Mouse (Mus musculus): ENCODE measurements around the gene Fam19a3. TPM values are rescaled to one million over a fixed set of nuclear protein-coding genes. Genes with fewer than 3 reads are reported as not detected.

Fam19a3 gene
- polyA plus RNA-seq, 1 experiment = 9.1 TPM

- H3K27me3 ChIP-seq (ENCODE audit: control insufficient read depth, insufficient read depth, low read length) = peaks cover 2% of the 10 kb centered on the region
- H3K36me3 ChIP-seq (ENCODE audit: control insufficient read depth, insufficient read depth, low read length) = no peaks in the 10 kb centered on the region
- no peak overlapping the region for H3K27ac ChIP-seq (ENCODE audit: control insufficient read depth, insufficient read depth, low read depth, low read length)
- TF ChIP-seq CTCF (IDR thresholded peaks at IDR 0.05; ENCODE audit: control insufficient read depth, insufficient read depth, insufficient replicate concordance, low read depth, low read length) = no peak
- TF ChIP-seq POLR2A (IDR thresholded peaks at IDR 0.05; ENCODE audit: control insufficient read depth, low read depth, low read length) = no peak
- H3K4me1 ChIP-seq (ENCODE audit: control insufficient read depth, insufficient read depth, low read length) = peaks cover 30% of the 10 kb centered on the region
- no peak overlapping the region for H3K4me3 ChIP-seq (ENCODE audit: control insufficient read depth, low read depth, low read length)
Observed at GRCm38 (mm10) chr3:104785284-104785683, 3.6 kb upstream of the Fam19a3 start.

GRCm38 (mm10) chr3:104783971-104784500 is 2.4 kb upstream of the Fam19a3 start:
- Histone ChIP-seq H3K4me1 (ENCODE audit: control insufficient read depth, insufficient read depth, low read length) (peaks cover 19% of the 10 kb centered on the region), H3K36me3 (ENCODE audit: control insufficient read depth, insufficient read depth, low read length) (no peaks in the 10 kb centered on the region), H3K27ac (ENCODE audit: control insufficient read depth, insufficient read depth, low read depth, low read length) (no peak overlapping the region), H3K4me3 (ENCODE audit: control insufficient read depth, low read depth, low read length) (no peak overlapping the region; the same call in 1 of the 2 replicates), H3K27me3 (ENCODE audit: control insufficient read depth, insufficient read depth, low read length) (no peaks in the 10 kb centered on the region; the same call in 1 of the 2 replicates)
- TF ChIP-seq CTCF (IDR thresholded peaks at IDR 0.05; ENCODE audit: control insufficient read depth, insufficient read depth, insufficient replicate concordance, low read depth, low read length) (no peak), POLR2A (IDR thresholded peaks at IDR 0.05; ENCODE audit: control insufficient read depth, low read depth, low read length) (no peak)

GRCm38 (mm10) chr3:104782061-104782681 is 531 bp upstream of the Fam19a3 start:
- peak overlapping the region; percentile 89 for H3K4me3 ChIP-seq (ENCODE audit: control insufficient read depth, low read depth, low read length)
- TF ChIP-seq POLR2A (IDR thresholded peaks at IDR 0.05; ENCODE audit: control insufficient read depth, low read depth, low read length) (no peak), CTCF (IDR thresholded peaks at IDR 0.05; ENCODE audit: control insufficient read depth, insufficient read depth, insufficient replicate concordance, low read depth, low read length) (no peak)
- no peaks in the 10 kb centered on the region for H3K36me3 ChIP-seq (ENCODE audit: control insufficient read depth, insufficient read depth, low read length)
- no peak overlapping the region for H3K27ac ChIP-seq (ENCODE audit: control insufficient read depth, insufficient read depth, low read depth, low read length)
- H3K4me1 ChIP-seq (ENCODE audit: control insufficient read depth, insufficient read depth, low read length) = peaks cover 14% of the 10 kb centered on the region
- H3K27me3 ChIP-seq (ENCODE audit: control insufficient read depth, insufficient read depth, low read length) = no peaks in the 10 kb centered on the region; the same call in 1 of the 2 replicates

- Histone ChIP-seq H3K4me1 (ENCODE audit: control insufficient read depth, insufficient read depth, low read length) (peaks cover 18% of the 10 kb centered on the region), H3K27me3 (ENCODE audit: control insufficient read depth, insufficient read depth, low read length) (no peaks in the 10 kb centered on the region; the same call in 1 of the 2 replicates), H3K4me3 (ENCODE audit: control insufficient read depth, low read depth, low read length) (peak within 1 kb of the TSS; percentile 89), H3K27ac (ENCODE audit: control insufficient read depth, insufficient read depth, low read depth, low read length) (no peak within 1 kb of the TSS), H3K36me3 (ENCODE audit: control insufficient read depth, insufficient read depth, low read length) (no peaks in the 10 kb centered on the region)
- peak; percentile 22 for TF ChIP-seq POLR2A (IDR thresholded peaks at IDR 0.05; ENCODE audit: control insufficient read depth, low read depth, low read length)
- no peak for TF ChIP-seq CTCF (IDR thresholded peaks at IDR 0.05; ENCODE audit: control insufficient read depth, insufficient read depth, insufficient replicate concordance, low read depth, low read length)
Observed at GRCm38 (mm10) chr3:104780561-104781420, 849 bp downstream of the Fam19a3 start, which contains the start of gene Ppm1j. TSS of gene Ppm1j (plus strand) at chr3:104781056.

- Histone ChIP-seq H3K4me1 (ENCODE audit: control insufficient read depth, insufficient read depth, low read length) (peaks cover 18% of the 10 kb centered on the region), H3K27me3 (ENCODE audit: control insufficient read depth, insufficient read depth, low read length) (no peaks in the 10 kb centered on the region; the same call in 1 of the 2 replicates)
- TF ChIP-seq CTCF (IDR thresholded peaks at IDR 0.05; ENCODE audit: control insufficient read depth, insufficient read depth, insufficient replicate concordance, low read depth, low read length) = peak; percentile 90
- no peak for TF ChIP-seq POLR2A (IDR thresholded peaks at IDR 0.05; ENCODE audit: control insufficient read depth, low read depth, low read length)
Observed at GRCm38 (mm10) chr3:104779949-104780348, 1.7 kb downstream of the Fam19a3 start.

GRCm38 (mm10) chr3:104777342-104777741 is 4.3 kb downstream of the Fam19a3 start:
- Histone ChIP-seq H3K27ac (ENCODE audit: control insufficient read depth, insufficient read depth, low read depth, low read length) (no peak overlapping the region), H3K36me3 (ENCODE audit: control insufficient read depth, insufficient read depth, low read length) (no peaks in the 10 kb centered on the region), H3K4me1 (ENCODE audit: control insufficient read depth, insufficient read depth, low read length) (peaks cover 15% of the 10 kb centered on the region), H3K27me3 (ENCODE audit: control insufficient read depth, insufficient read depth, low read length) (no peaks in the 10 kb centered on the region; the same call in 1 of the 2 replicates), H3K4me3 (ENCODE audit: control insufficient read depth, low read depth, low read length) (peak overlapping the region; percentile 0; the same call in 1 of the 2 replicates)
- no peak for TF ChIP-seq POLR2A (IDR thresholded peaks at IDR 0.05; ENCODE audit: control insufficient read depth, low read depth, low read length)
- no peak for TF ChIP-seq CTCF (IDR thresholded peaks at IDR 0.05; ENCODE audit: control insufficient read depth, insufficient read depth, insufficient replicate concordance, low read depth, low read length)

More at GRCm38 (mm10) chr3:104779949-104780348, 1.7 kb downstream of the Fam19a3 start:
- Histone ChIP-seq H3K27ac (ENCODE audit: control insufficient read depth, insufficient read depth, low read depth, low read length) (no peak overlapping the region), H3K36me3 (ENCODE audit: control insufficient read depth, insufficient read depth, low read length) (no peaks in the 10 kb centered on the region), H3K4me3 (ENCODE audit: control insufficient read depth, low read depth, low read length) (peak overlapping the region; percentile 39)

GRCm38 (mm10) chr3:104773301-104773700 is 8.3 kb downstream of the Fam19a3 start:
- peaks cover 4% of the 10 kb centered on the region for H3K4me1 ChIP-seq (ENCODE audit: control insufficient read depth, insufficient read depth, low read length)
- no peak overlapping the region for H3K27ac ChIP-seq (ENCODE audit: control insufficient read depth, insufficient read depth, low read depth, low read length)
- TF ChIP-seq POLR2A (IDR thresholded peaks at IDR 0.05; ENCODE audit: control insufficient read depth, low read depth, low read length) = no peak
- TF ChIP-seq CTCF (IDR thresholded peaks at IDR 0.05; ENCODE audit: control insufficient read depth, insufficient read depth, insufficient replicate concordance, low read depth, low read length) = no peak
- H3K4me3 ChIP-seq (ENCODE audit: control insufficient read depth, low read depth, low read length) = no peak overlapping the region
- no peaks in the 10 kb centered on the region for H3K36me3 ChIP-seq (ENCODE audit: control insufficient read depth, insufficient read depth, low read length)
- H3K27me3 ChIP-seq (ENCODE audit: control insufficient read depth, insufficient read depth, low read length) = no peaks in the 10 kb centered on the region

All from testis, adult 2 months (tissue).